Mouse (Mus musculus) neutrophil, adult 5-6 weeks (primary cell): ENCODE results near the gene Ninj2. TPM values are rescaled to one million over a fixed set of nuclear protein-coding genes. Genes with fewer than 3 reads are reported as not detected.

ENCODE experiments used
- ATAC-seq: fragments of 151-379, 151-347 bp; 2 replicates; pipeline ENCODE4 v1.8.0; 2017; ENCODE audit warnings: mild to moderate bottlenecking, moderate TSS enrichment; ENCODE audit not compliant: insufficient number of reproducible peaks, poor library complexity, low FRiP score, severe bottlenecking; ENCODE audit errors: extremely low read depth
- total RNA-seq: library from RNA; stranded (forward); fragments of 200-1000 nt; gene quantifications from 2 replicates; pipeline ENCODE4 v1.2.3, GENCODE M21; 2017

Gene Ninj2
- total RNA-seq = not detected in 2 replicates

- ATAC-seq = no peak
Observed at GRCm38 (mm10) chr6:120093100-120093499, at the start of gene Ninj2. Gene Ninj2, plus strand, starts transcription at chr6:120093350.

- ATAC-seq = no peak
Observed at GRCm38 (mm10) chr6:120045406-120045805, 47.7 kb upstream of the Ninj2 start.

GRCm38 (mm10) chr6:120047705-120048292 lies 45.4 kb upstream of the Ninj2 start:
- no peak for ATAC-seq

GRCm38 (mm10) chr6:120054412-120054811 lies 38.7 kb upstream of the Ninj2 start:
- no peak for ATAC-seq

GRCm38 (mm10) chr6:120055666-120056540 lies 37.2 kb upstream of the Ninj2 start:
- peak; percentile 46; the same call in 1 of the 2 replicates for ATAC-seq

- no peak for ATAC-seq
Observed at GRCm38 (mm10) chr6:120062934-120063333, 30.2 kb upstream of the Ninj2 start.

GRCm38 (mm10) chr6:120064627-120065026 lies 28.5 kb upstream of the Ninj2 start:
- ATAC-seq = no peak

GRCm38 (mm10) chr6:120065552-120066177 lies 27.5 kb upstream of the Ninj2 start:
- no peak for ATAC-seq

GRCm38 (mm10) chr6:120069546-120069945 lies 23.6 kb upstream of the Ninj2 start:
- ATAC-seq = no peak

- no peak for ATAC-seq
Observed at GRCm38 (mm10) chr6:120072630-120073029, 20.5 kb upstream of the Ninj2 start.

GRCm38 (mm10) chr6:120076619-120077450 lies 16.3 kb upstream of the Ninj2 start:
- ATAC-seq = 0 out of 2 replicates have a peak, but pooled peaks have one; percentile 26

GRCm38 (mm10) chr6:120079547-120079946 lies 13.6 kb upstream of the Ninj2 start:
- no peak for ATAC-seq

GRCm38 (mm10) chr6:120081516-120081915 lies 11.6 kb upstream of the Ninj2 start:
- no peak for ATAC-seq

- ATAC-seq = no peak
Observed at GRCm38 (mm10) chr6:120082251-120082950, 10.7 kb upstream of the Ninj2 start.

GRCm38 (mm10) chr6:120082951-120083411 lies 10.2 kb upstream of the Ninj2 start:
- ATAC-seq = peak; percentile 78

- peak; percentile 39; the same call in 1 of the 2 replicates for ATAC-seq
Observed at GRCm38 (mm10) chr6:120083442-120083841, 9.7 kb upstream of the Ninj2 start.

- no peak for ATAC-seq
Observed at GRCm38 (mm10) chr6:120084983-120085382, 8.2 kb upstream of the Ninj2 start.

- ATAC-seq = no peak
Observed at GRCm38 (mm10) chr6:120085832-120086231, 7.3 kb upstream of the Ninj2 start.
